Mouse (Mus musculus): ENCODE results near the gene Med25. TPM values are rescaled to one million over a fixed set of nuclear protein-coding genes. Genes with fewer than 3 reads are reported as not detected.
A peak's percentile ranks its signal among the peaks of the same experiment; 100 is the strongest.

Gene Med25
- 26.0 and 36.8 TPM in 2 replicates for total RNA-seq (2015)
- 11.4 and 14.5 TPM in 2 replicates for total RNA-seq (2017)

- ATAC-seq (replicated peaks; ENCODE audit: poor library complexity): peak; percentile 55
Observed at GRCm38 (mm10) chr7:44892276-44892921, at the start of gene Med25. Gene Med25, minus strand, starts transcription at chr7:44892712.

- no peak for ATAC-seq (replicated peaks; ENCODE audit: poor library complexity)
Observed at GRCm38 (mm10) chr7:44938680-44939079, 46.2 kb upstream of the Med25 start.

GRCm38 (mm10) chr7:44929204-44930151, 37.0 kb upstream of the Med25 start, which contains the start of gene Ap2a1:
Gene Ap2a1, minus strand, starts transcription at chr7:44929496.
- peak; percentile 88 for ATAC-seq (replicated peaks; ENCODE audit: poor library complexity)

- 0 out of 2 replicates have a peak, but pooled peaks have one; percentile 3 for ATAC-seq (replicated peaks; ENCODE audit: poor library complexity)
Observed at GRCm38 (mm10) chr7:44928570-44928969, 36.1 kb upstream of the Med25 start.

DNA sequence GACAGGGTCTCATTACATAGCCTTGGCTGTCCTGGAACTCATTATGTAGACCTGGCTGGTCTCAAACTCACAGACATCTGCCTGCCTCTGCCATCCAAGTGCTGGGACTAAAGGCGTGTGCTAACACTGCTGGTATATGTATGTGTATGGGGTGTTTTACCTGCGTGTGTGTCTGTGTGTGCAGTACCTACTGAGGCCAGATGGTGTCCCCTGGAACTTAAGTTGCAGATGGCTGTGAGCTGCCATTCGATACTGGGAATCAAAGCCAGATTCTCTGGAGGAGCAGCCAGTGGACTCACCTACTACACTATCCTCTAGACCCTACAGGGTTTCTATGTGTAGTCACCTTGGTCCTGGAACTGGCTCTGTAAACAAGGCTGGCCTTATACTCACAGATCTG, 33.0 kb upstream of the Med25 start:
- 0 out of 2 replicates have a peak, but pooled peaks have one; percentile 18 for ATAC-seq (replicated peaks; ENCODE audit: poor library complexity)

DNA sequence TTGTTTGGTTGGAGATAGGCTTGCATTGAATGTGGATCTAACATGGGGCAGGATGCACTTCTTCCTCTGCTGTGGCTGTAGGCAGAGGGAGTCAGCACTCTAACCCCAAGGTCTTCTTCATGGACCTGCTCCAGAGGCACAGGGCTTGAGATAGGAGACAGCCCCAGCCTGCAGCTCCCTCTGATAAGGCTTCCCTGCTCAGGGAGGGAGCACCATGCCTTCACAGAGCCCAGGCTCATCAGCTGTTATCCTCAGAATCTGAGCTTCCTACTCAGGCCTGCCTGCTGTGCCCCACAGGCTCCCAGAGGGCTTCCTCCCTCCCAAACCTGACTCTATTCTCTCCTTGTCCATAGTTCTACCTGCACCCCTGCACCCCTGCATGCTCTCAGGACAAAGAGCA, 30.0 kb upstream of the Med25 start:
- ATAC-seq (replicated peaks; ENCODE audit: poor library complexity): peak; percentile 84

GRCm38 (mm10) chr7:44919127-44919526, 26.6 kb upstream of the Med25 start:
- ATAC-seq (replicated peaks; ENCODE audit: poor library complexity): no peak

DNA sequence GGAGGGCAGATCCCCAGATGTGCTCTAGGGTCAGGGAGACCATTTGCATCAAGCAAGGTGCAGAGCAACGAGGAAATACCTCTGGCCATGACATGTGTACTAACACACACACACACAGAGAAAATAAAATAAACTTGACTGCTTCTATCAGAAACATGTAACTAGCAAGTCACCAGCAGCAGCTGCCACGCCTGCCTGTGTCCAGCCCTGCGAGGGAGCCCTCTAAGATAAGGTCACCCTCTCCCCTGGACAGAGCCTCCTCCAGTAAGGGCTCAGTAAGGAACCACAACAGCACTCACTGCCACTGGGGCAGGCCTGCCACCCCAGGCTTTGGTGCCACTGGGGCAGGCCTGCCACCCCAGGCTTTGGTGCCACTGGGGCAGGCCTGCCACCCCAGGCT, 25.7 kb upstream of the Med25 start:
- no peak for ATAC-seq (replicated peaks; ENCODE audit: poor library complexity)

DNA sequence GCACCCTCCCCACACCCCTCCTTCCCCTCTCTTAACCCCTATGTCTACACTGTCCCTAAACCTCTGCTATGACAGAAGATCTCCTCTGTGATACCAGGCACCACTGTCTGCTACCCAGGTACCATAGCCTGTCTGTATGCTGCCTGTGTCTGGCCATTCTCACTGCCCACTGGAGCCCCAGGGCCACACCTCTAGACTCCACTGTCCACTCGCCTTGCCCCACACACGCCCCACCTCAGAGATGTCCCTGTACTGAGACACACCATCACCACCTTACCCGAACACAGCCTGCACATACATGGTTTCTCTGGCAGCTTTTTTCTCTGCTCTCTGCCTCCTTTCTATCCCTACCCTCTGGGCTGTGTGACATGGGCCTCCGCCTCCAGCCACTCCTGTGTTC, 24.4 kb upstream of the Med25 start:
- no peak for ATAC-seq (replicated peaks; ENCODE audit: poor library complexity)

GRCm38 (mm10) chr7:44916191-44916590, 23.7 kb upstream of the Med25 start:
- no peak for ATAC-seq (replicated peaks; ENCODE audit: poor library complexity)

DNA sequence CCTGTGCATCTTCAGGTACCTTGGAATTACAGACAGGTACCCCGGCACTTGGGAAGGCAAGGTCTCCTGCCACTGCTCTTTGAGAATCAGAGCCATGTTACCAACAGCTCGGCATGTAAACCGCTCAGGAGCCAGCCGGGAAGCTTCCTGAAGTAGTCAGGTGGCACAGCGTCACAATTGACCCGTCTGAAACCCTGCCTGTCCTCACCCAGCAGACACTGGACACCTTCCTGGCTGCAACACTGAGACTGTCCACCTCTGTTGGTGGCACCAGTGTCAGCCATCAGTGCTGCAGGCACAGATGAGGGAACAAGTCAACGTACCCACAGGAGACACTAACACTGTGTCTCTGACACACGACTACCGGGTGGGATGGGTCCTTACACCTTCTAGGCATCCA, 22.8 kb upstream of the Med25 start:
- ATAC-seq (replicated peaks; ENCODE audit: poor library complexity): no peak

- no peak for ATAC-seq (replicated peaks; ENCODE audit: poor library complexity)
Observed at GRCm38 (mm10) chr7:44914396-44914795, 21.9 kb upstream of the Med25 start.

GRCm38 (mm10) chr7:44908706-44909476, 16.4 kb upstream of the Med25 start:
- no peak for ATAC-seq (replicated peaks; ENCODE audit: poor library complexity)

DNA sequence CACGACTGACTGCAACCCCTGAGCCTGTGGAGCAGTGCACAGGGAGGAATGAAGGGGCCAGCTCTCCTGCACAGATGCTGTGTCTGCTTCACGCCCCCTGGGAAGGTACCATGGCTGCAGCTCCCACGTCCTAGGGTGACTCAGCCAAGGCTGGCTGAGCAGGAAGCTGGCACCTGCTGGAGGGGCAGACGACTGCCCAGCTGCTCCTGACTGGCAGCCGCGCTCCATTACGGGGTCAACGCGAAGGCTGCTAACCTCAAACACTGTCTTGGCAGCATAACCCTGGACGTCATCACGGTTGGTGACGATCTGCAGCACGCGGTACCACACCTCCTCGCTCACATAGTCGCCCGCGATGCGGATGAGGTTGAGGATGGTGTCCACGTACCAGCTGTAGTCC, 12.9 kb upstream of the Med25 start:
- no peak for ATAC-seq (replicated peaks; ENCODE audit: poor library complexity)

- ATAC-seq (replicated peaks; ENCODE audit: poor library complexity): peak; percentile 69
Observed at GRCm38 (mm10) chr7:44901230-44901722, 8.8 kb upstream of the Med25 start.

- no peak for ATAC-seq (replicated peaks; ENCODE audit: poor library complexity)
Observed at GRCm38 (mm10) chr7:44900632-44901031, 8.1 kb upstream of the Med25 start.

GRCm38 (mm10) chr7:44898607-44899006, 6.1 kb upstream of the Med25 start:
- ATAC-seq (replicated peaks; ENCODE audit: poor library complexity): no peak

DNA sequence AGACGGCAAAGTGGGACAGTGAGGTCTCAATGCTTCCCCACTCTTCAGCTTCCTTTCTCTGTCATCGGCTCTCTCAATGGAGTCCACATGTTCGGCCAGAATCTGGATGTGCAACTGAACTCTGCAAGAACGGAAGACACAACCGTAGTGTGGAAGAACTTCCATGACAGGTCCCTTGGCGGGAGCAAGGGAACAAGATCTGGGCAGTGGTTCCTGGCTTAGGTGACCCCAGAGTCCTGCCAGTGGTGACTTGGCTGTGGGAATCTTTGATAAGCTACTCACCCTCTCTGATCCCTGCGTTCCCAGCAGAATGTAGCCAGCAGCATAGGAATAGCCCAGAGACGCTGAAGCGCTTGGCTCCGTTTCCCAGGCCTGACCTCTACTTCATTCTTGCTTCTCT, 4.0 kb upstream of the Med25 start:
- ATAC-seq (replicated peaks; ENCODE audit: poor library complexity): no peak

DNA sequence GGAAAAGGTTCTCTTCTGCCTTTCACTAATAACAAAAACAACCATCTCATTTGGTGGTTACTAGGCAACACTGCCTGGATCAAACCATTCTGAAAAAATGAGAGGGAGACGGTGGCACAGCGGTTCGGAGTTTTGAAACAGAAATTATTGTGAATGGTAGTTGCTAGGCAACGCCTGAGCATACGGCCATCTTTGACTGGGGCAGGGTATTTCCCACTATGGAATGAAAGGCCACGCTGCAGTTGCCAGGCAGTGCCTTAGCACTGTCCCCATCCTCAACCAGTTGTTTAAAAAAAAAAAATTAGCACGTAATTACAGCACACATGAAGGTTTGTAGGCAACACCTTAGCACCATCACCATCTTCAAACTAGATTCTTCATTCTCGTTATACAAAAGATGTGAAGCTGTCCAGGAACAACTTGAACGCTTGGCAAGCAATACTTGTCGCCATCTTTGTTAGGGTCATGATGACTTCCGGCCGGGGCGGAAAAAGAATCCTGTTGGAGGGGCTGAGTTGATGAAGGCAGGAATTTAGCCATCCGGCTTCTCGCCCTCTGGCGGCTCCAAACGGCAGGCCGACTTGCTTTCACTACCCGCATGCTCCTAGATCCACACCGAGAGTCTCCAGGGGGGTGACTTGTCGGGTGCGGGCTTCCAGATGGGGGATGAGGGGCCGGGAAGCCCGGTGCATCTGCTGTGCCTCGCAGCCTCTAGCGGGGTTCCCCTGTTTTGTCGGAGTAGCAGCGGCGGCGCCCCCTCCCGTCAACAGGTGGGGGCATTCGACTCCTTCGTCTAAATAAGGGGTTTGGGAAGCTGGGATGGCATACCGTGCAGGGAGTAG, 3.3 kb upstream of the Med25 start, which contains the start of gene Fuz:
TSS of gene Fuz (plus strand) at position 487 of the 842 bp plus-strand sequence.
- peak; percentile 72 for ATAC-seq (replicated peaks; ENCODE audit: poor library complexity)

- ATAC-seq (replicated peaks; ENCODE audit: poor library complexity): no peak
Observed at GRCm38 (mm10) chr7:44895206-44895592, 2.7 kb upstream of the Med25 start.

Measured in megakaryocyte progenitor cell, adult 5-6 weeks (primary cell).